Mouse (Mus musculus) ZHBTc4 (cell line): Measurements from ENCODE around the gene Tank.

Experiments
- DNase-seq: peaks from one replicate; pipeline ENCODE4 v3.0.0-alpha.2; 2011; ENCODE audit warnings: low read depth, low spot score

The Tank gene

GRCm38 (mm10) chr2:61578433-61578832 lies at the start of gene Tank:
TSS of gene Tank (plus strand) at chr2:61578585.
- DNase-seq, result no peak

- DNase-seq, result no peak
Measured at GRCm38 (mm10) chr2:61532326-61532725, 46.1 kb upstream of the Tank start.

- DNase-seq, result no peak
Measured at GRCm38 (mm10) chr2:61533131-61533530, 45.3 kb upstream of the Tank start.

- DNase-seq, result no peak
Measured at GRCm38 (mm10) chr2:61536901-61537300, 41.5 kb upstream of the Tank start.

GRCm38 (mm10) chr2:61539378-61539777 lies 39.0 kb upstream of the Tank start:
- no peak for DNase-seq

- no peak for DNase-seq
Measured at GRCm38 (mm10) chr2:61542426-61542825, 36.0 kb upstream of the Tank start.

- no peak for DNase-seq
Measured at GRCm38 (mm10) chr2:61545666-61546065, 32.7 kb upstream of the Tank start.

- DNase-seq, result no peak
Measured at GRCm38 (mm10) chr2:61548021-61548420, 30.4 kb upstream of the Tank start.

- DNase-seq, result no peak
Measured at GRCm38 (mm10) chr2:61551680-61552079, 26.7 kb upstream of the Tank start.

GRCm38 (mm10) chr2:61555367-61555766 lies 23.0 kb upstream of the Tank start:
- DNase-seq, result no peak

GRCm38 (mm10) chr2:61555825-61556224 lies 22.6 kb upstream of the Tank start:
- no peak for DNase-seq

- DNase-seq, result no peak
Measured at GRCm38 (mm10) chr2:61556639-61557038, 21.7 kb upstream of the Tank start.

GRCm38 (mm10) chr2:61557848-61558471 lies 20.4 kb upstream of the Tank start:
- no peak for DNase-seq

GRCm38 (mm10) chr2:61561058-61561457 lies 17.3 kb upstream of the Tank start:
- no peak for DNase-seq

GRCm38 (mm10) chr2:61563202-61563601 lies 15.2 kb upstream of the Tank start:
- no peak for DNase-seq

- DNase-seq, result peak; percentile 43
Measured at GRCm38 (mm10) chr2:61567045-61567783, 11.2 kb upstream of the Tank start.

- no peak for DNase-seq
Measured at GRCm38 (mm10) chr2:61569181-61569580, 9.2 kb upstream of the Tank start.

- no peak for DNase-seq
Measured at GRCm38 (mm10) chr2:61571343-61571955, 6.9 kb upstream of the Tank start.

GRCm38 (mm10) chr2:61576497-61576896 lies 1.9 kb upstream of the Tank start:
- no peak for DNase-seq

GRCm38 (mm10) chr2:61576928-61577695 lies 1.3 kb upstream of the Tank start:
- DNase-seq, result no peak

- peak; percentile 22 for DNase-seq
Measured at GRCm38 (mm10) chr2:61577696-61578062, 706 bp upstream of the Tank start.

- no peak for DNase-seq
Measured at GRCm38 (mm10) chr2:61579501-61579990, 1.2 kb downstream of the Tank start.
